In genomic region chr7:90054795-90055511, GRCm38 (mm10) we compare ENCODE assay signal across 9 mouse cellular contexts.
A peak's percentile ranks its signal among the peaks of the same experiment; 100 is the strongest.
DNase-seq lines count a peak whose midpoint lies in the region; ATAC-seq and TF ChIP-seq lines count a peak whose summit lies in the region.
"Had no signal": no experiment of that assay in that cellular context is flagged by ENCODE, and none has a peak within 500 bp of the region (broad histone marks: within the 10 kb centered on the region; RNA-seq: fewer than 3 reads in every experiment).

No protein-coding gene starts in this region.

- peak; percentile 85 for TF ChIP-seq EP300 in CH12.LX (IDR thresholded peaks at IDR 0.05; ENCODE audit: low read length)

- H3K4me2 ChIP-seq in kidney, embryonic 14.5 days (replicated peaks; ENCODE audit: low read depth, low read length), result no peak overlapping the region
- H3K4me2 ChIP-seq in CH12.LX (ENCODE audit: insufficient read depth, low read depth, poor library complexity, severe bottlenecking), result peak overlapping the region; percentile 96
- no peak overlapping the region for H3K4me2 ChIP-seq in forebrain, postnatal 0 days (ENCODE audit: low read depth)
- H3K4me2 ChIP-seq: heart, embryonic 15.5 days had no signal

- H3K4me3 ChIP-seq in kidney, embryonic 14.5 days (ENCODE audit: low read length), result no peak overlapping the region
- peak overlapping the region in 2 of 3 experiments; percentile 17 to 46 for H3K4me3 ChIP-seq in CH12.LX (replicated peaks in 1 of 3; ENCODE audit: low read depth in 2 of 3, low read length in 2 of 3, poor library complexity in 1 of 3)
- no peak overlapping the region for H3K4me3 ChIP-seq in forebrain, postnatal 0 days (ENCODE audit: low read depth, low read length)
- H3K4me3 ChIP-seq: heart, embryonic 15.5 days had no signal

- no peak for TF ChIP-seq POLR2A in CH12.LX (IDR thresholded peaks at IDR 0.05; ENCODE audit: low read depth, low read length)

- no peaks in the 10 kb centered on the region for H3K9me3 ChIP-seq in kidney, embryonic 14.5 days (ENCODE audit: control insufficient read depth, low read length)
- H3K9me3 ChIP-seq in CH12.LX (replicated peaks; ENCODE audit: low read length), result no peaks in the 10 kb centered on the region
- no peaks in the 10 kb centered on the region for H3K9me3 ChIP-seq in forebrain, postnatal 0 days (ENCODE audit: low read length)
- H3K9me3 ChIP-seq: heart, embryonic 15.5 days had no signal

- H3K27ac ChIP-seq in kidney, embryonic 14.5 days (ENCODE audit: low read depth, low read length), result no peak overlapping the region
- H3K27ac ChIP-seq in CH12.LX (ENCODE audit: insufficient read depth, low read depth), result no peak overlapping the region
- H3K27ac ChIP-seq in forebrain, postnatal 0 days (ENCODE audit: low read depth, low read length), result no peak overlapping the region
- H3K27ac ChIP-seq: heart, embryonic 15.5 days had no signal

- DNase-seq in kidney, adult 18-20 months, result no peak
- peak; percentile 63 for DNase-seq in CH12.LX (ENCODE audit: extremely low read depth)
- DNase-seq in cerebellum, postnatal 25 days, result peak; percentile 79 to 82
- no peak for DNase-seq in adrenal gland, adult 2 months
- no peak for DNase-seq in forebrain, postnatal 0 days
- DNase-seq in testis, postnatal 10 days (ENCODE audit: low spot score), result no peak

- ATAC-seq in kidney, embryonic 14.5 days (ENCODE audit: low FRiP score, low TSS enrichment), result peak; percentile 48
- peak; percentile 73 for ATAC-seq in megakaryocyte, adult 5-6 weeks (ENCODE audit: poor library complexity, severe bottlenecking)
- ATAC-seq in forebrain, postnatal 0 days, result no peak

- peaks cover 13% of the 10 kb centered on the region for H3K4me1 ChIP-seq in kidney, embryonic 14.5 days (ENCODE audit: control insufficient read depth, insufficient read depth, low read length)
- peaks cover 17 to 47% of the 10 kb centered on the region in 2 experiments for H3K4me1 ChIP-seq in CH12.LX (ENCODE audit: control insufficient read depth in 1 of 2, insufficient read depth in 2 of 2)
- H3K4me1 ChIP-seq in forebrain, postnatal 0 days (ENCODE audit: insufficient read depth), result no peaks in the 10 kb centered on the region

- in situ Hi-C loops in CH12.LX (cut with MboI; ENCODE audit: low pct_ligation_motif_present, low pct_unique_long_range_greater_than_20kb, low sequenced_read_pairs), result no loop called here

- dilution Hi-C loops in CH12.LX (cut with MboI; ENCODE audit: extremely low pct_ligation_motif_present, extremely low pct_unique_long_range_greater_than_20kb, low sequenced_read_pairs), result no loop called here

- no peaks in the 10 kb centered on the region for H3K79me2 ChIP-seq in CH12.LX (replicated peaks; ENCODE audit: control insufficient read depth, extremely low read depth, insufficient read depth, poor library complexity, severe bottlenecking)

- H3K9ac ChIP-seq in kidney, embryonic 14.5 days (ENCODE audit: low read depth, low read length), result no peak overlapping the region
- H3K9ac ChIP-seq in CH12.LX (ENCODE audit: insufficient read depth, low read depth), result peak overlapping the region; percentile 17; the same call in 1 of the 2 replicates
- no peak overlapping the region for H3K9ac ChIP-seq in forebrain, postnatal 0 days
- H3K9ac ChIP-seq: heart, embryonic 15.5 days had no signal

- no peak for TF ChIP-seq CTCF in CH12.LX (conservative IDR thresholded peaks at IDR 0.05 in 1 of 2, IDR thresholded peaks at IDR 0.05 in 1 of 2; ENCODE audit: low read depth in 2 of 2, low read length in 2 of 2)
- TF ChIP-seq CTCF in forebrain, postnatal 0 days (IDR thresholded peaks at IDR 0.05; ENCODE audit: low read depth), result no peak

- WGBS in kidney, embryonic 14.5 days, result 20% methylated on average over 7 of the region's 7 CpGs
- WGBS in forebrain, postnatal 0 days, result 53% methylated on average over 7 of the region's 7 CpGs

- no peaks in the 10 kb centered on the region for H3K36me3 ChIP-seq in kidney, embryonic 14.5 days (ENCODE audit: control insufficient read depth, insufficient read depth, low read length)
- no peaks in the 10 kb centered on the region for H3K36me3 ChIP-seq in CH12.LX (replicated peaks in 1 of 2; ENCODE audit: control insufficient read depth in 1 of 2, insufficient read depth in 1 of 2, low read length in 1 of 2)
- H3K36me3 ChIP-seq in forebrain, postnatal 0 days (ENCODE audit: insufficient read depth), result no peaks in the 10 kb centered on the region
- H3K36me3 ChIP-seq: heart, embryonic 15.5 days had no signal

- no peak for TF ChIP-seq RAD21 in CH12.LX (IDR thresholded peaks at IDR 0.05; ENCODE audit: low read depth, low read length)

- H3K27me3 ChIP-seq in kidney, embryonic 14.5 days (ENCODE audit: control insufficient read depth, insufficient read depth, low read length), result no peaks in the 10 kb centered on the region
- no peaks in the 10 kb centered on the region for H3K27me3 ChIP-seq in CH12.LX (replicated peaks)
- H3K27me3 ChIP-seq in forebrain, postnatal 0 days (ENCODE audit: insufficient read depth, low read length), result no peaks in the 10 kb centered on the region
- H3K27me3 ChIP-seq: heart, embryonic 15.5 days had no signal

TF ChIP-seq in CH12.LX, 34 proteins besides CTCF, POLR2A, EP300 and RAD21:
- TF ChIP-seq MAZ (IDR thresholded peaks at IDR 0.05; ENCODE audit: low read depth, low read length) (peak; percentile 66; the same call in 1 of the 2 replicates), ZNF384 (IDR thresholded peaks at IDR 0.05; ENCODE audit: low read depth, low read length) (peak; percentile 96), MAX (IDR thresholded peaks at IDR 0.05; ENCODE audit: low read length) (0 out of 2 replicates have a peak, but pooled peaks have one; percentile 20), PAX5 (IDR thresholded peaks at IDR 0.05; ENCODE audit: low read length) (no peak), RCOR1 (conservative IDR thresholded peaks at IDR 0.05; ENCODE audit: low read depth, low read length) (no peak), UBTF (IDR thresholded peaks at IDR 0.05; ENCODE audit: low read depth, low read length) (0 out of 2 replicates have a peak, but pooled peaks have one; percentile 73), USF2 (conservative IDR thresholded peaks at IDR 0.05; ENCODE audit: low read depth, low read length) (no peak), IRF4 (IDR thresholded peaks at IDR 0.05; ENCODE audit: low read depth, low read length) (peak; percentile 51; the same call in 1 of the 2 replicates), MAFK (IDR thresholded peaks at IDR 0.05; ENCODE audit: insufficient replicate concordance, low read length) (peak; percentile 63; the same call in 1 of the 2 replicates), JUN (IDR thresholded peaks at IDR 0.05; ENCODE audit: insufficient read depth, low read depth, low read length) (peak; percentile 28; the same call in 1 of the 2 replicates), TCF12 (IDR thresholded peaks at IDR 0.05; ENCODE audit: low read depth, low read length) (peak; percentile 79), POLR2AphosphoS2 (IDR thresholded peaks at IDR 0.05; ENCODE audit: low read depth, low read length) (no peak), NRF1 (IDR thresholded peaks at IDR 0.05; ENCODE audit: low read depth, low read length) (no peak), MEF2A (IDR thresholded peaks at IDR 0.05; ENCODE audit: borderline replicate concordance, low read depth, low read length) (peak; percentile 31; the same call in 1 of the 2 replicates), SIN3A (IDR thresholded peaks at IDR 0.05; ENCODE audit: low read length) (0 out of 2 replicates have a peak, but pooled peaks have one; percentile 46), TBP (conservative IDR thresholded peaks at IDR 0.05; ENCODE audit: low read depth, low read length) (0 out of 2 replicates have a peak, but pooled peaks have one; percentile 41), MYC (IDR thresholded peaks at IDR 0.05; ENCODE audit: low read depth, low read length) (0 out of 2 replicates have a peak, but pooled peaks have one; percentile 35), ETS1 (conservative IDR thresholded peaks at IDR 0.05; ENCODE audit: low read depth, low read length) (peak; percentile 20), BHLHE40 (IDR thresholded peaks at IDR 0.05; ENCODE audit: low read depth, low read length) (peak; percentile 36; the same call in 1 of the 2 replicates), ELF1 (IDR thresholded peaks at IDR 0.05; ENCODE audit: low read depth, low read length) (0 out of 2 replicates have a peak, but pooled peaks have one; percentile 23), GABPA (IDR thresholded peaks at IDR 0.05; ENCODE audit: insufficient replicate concordance, low read depth, low read length) (no peak), MXI1 (IDR thresholded peaks at IDR 0.05; ENCODE audit: low read depth, low read length) (peak; percentile 65; the same call in 1 of the 2 replicates), ZKSCAN1 (IDR thresholded peaks at IDR 0.05; ENCODE audit: borderline replicate concordance, low read depth, low read length) (no peak), NELFE (IDR thresholded peaks at IDR 0.05; ENCODE audit: low read depth, low read length) (no peak), SMC3 (IDR thresholded peaks at IDR 0.05; ENCODE audit: low read depth, low read length) (0 out of 2 replicates have a peak, but pooled peaks have one; percentile 7), JUND (conservative IDR thresholded peaks at IDR 0.05; ENCODE audit: low read depth, low read length) (peak; percentile 48; the same call in 1 of the 2 replicates), CHD1 (IDR thresholded peaks at IDR 0.05; ENCODE audit: low read depth, low read length) (0 out of 2 replicates have a peak, but pooled peaks have one; percentile 43), HCFC1 (IDR thresholded peaks at IDR 0.05; ENCODE audit: low read depth, low read length) (no peak), CHD2 (IDR thresholded peaks at IDR 0.05; ENCODE audit: low read length) (peak; percentile 70; the same call in 1 of the 2 replicates)

Comparison
In these comparisons a context has a peak if more than half of its experiments do, and no peak if none do; other contexts are left out.
1. H3K4me3 ChIP-seq: peak in CH12.LX (2 of 3); none in kidney, embryonic 14.5 days (single experiment) and forebrain, postnatal 0 days (single experiment).
2. DNase-seq: peak in CH12.LX (single experiment) and cerebellum, postnatal 25 days (2 of 2); none in kidney, adult 18-20 months (single experiment), adrenal gland, adult 2 months (single experiment), forebrain, postnatal 0 days (single experiment) and testis, postnatal 10 days (single experiment).